Mouse (Mus musculus): Measurements from ENCODE around the gene Cog1. TPM values are rescaled to one million over a fixed set of nuclear protein-coding genes. Genes with fewer than 3 reads are reported as not detected.

The Cog1 gene
- total RNA-seq, 1 experiment = 19.1 TPM

DNA sequence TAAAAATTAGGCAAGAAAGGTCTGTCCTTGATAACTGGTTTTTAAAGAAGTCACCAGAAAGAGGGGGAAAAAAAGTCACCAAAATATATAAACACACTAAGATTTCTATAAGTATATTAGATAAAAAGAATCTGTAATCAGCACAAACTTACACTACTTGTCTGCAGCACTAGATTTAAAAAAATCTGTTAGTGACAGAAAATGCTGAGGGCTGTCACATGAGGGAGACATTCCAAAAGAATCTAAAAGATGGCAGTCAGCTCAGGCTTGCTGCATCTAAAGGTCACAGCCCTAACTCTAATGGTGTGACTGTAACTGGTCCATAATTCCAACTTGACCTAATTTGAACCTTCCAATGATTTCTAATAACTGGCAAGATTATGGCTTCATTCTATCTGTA is 33.0 kb downstream of the Cog1 start:
- in situ Hi-C loops (cut with MboI; ENCODE audit: low sequenced_read_pairs in 2 of 2, unreplicated experiment in 2 of 2) = no loop called here
- TF ChIP-seq MAFK (IDR thresholded peaks at IDR 0.05; ENCODE audit: insufficient read depth, low read depth, low read length) (no peak), CHD2 (IDR thresholded peaks at IDR 0.05; ENCODE audit: low read depth, low read length) (no peak), HCFC1 (IDR thresholded peaks at IDR 0.05; ENCODE audit: borderline replicate concordance, insufficient read depth, low read length) (no peak), ZNF384 (IDR thresholded peaks at IDR 0.05; ENCODE audit: low read depth, low read length) (no peak), ZC3H11A (IDR thresholded peaks at IDR 0.05; ENCODE audit: borderline replicate concordance, low read depth, low read length) (no peak)
- Histone ChIP-seq H3K4me1 (ENCODE audit: control insufficient read depth in 2 of 2, insufficient read depth in 2 of 2, low read length in 2 of 2, poor library complexity in 1 of 2) (peaks cover 8 to 14% of the 10 kb centered on the region in 2 experiments; a peak in 3 of 4 replicates), H3K9me3 (ENCODE audit: control insufficient read depth, insufficient read depth, low read depth, low read length) (no peaks in the 10 kb centered on the region), H3K4me3 (ENCODE audit: insufficient read depth in 1 of 2, low read depth in 1 of 2, low read length in 2 of 2, poor library complexity in 1 of 2, severe bottlenecking in 1 of 2) (peak overlapping the region in 1 of 2 experiments; percentile 95; a peak in 1 of 4 replicates), H3K36me3 (ENCODE audit: control insufficient read depth, insufficient read depth, low read length, poor library complexity, severe bottlenecking) (peaks cover 7% of the 10 kb centered on the region; the same call in 1 of the 2 replicates), H3K27ac (ENCODE audit: insufficient read depth, low read depth, low read length, poor library complexity, severe bottlenecking) (no peak overlapping the region), H3K9ac (ENCODE audit: insufficient read depth, low read depth, low read length, poor library complexity, severe bottlenecking) (no peak overlapping the region)
- no peak for DNase-seq (ENCODE audit: low read depth, low spot score)

DNA sequence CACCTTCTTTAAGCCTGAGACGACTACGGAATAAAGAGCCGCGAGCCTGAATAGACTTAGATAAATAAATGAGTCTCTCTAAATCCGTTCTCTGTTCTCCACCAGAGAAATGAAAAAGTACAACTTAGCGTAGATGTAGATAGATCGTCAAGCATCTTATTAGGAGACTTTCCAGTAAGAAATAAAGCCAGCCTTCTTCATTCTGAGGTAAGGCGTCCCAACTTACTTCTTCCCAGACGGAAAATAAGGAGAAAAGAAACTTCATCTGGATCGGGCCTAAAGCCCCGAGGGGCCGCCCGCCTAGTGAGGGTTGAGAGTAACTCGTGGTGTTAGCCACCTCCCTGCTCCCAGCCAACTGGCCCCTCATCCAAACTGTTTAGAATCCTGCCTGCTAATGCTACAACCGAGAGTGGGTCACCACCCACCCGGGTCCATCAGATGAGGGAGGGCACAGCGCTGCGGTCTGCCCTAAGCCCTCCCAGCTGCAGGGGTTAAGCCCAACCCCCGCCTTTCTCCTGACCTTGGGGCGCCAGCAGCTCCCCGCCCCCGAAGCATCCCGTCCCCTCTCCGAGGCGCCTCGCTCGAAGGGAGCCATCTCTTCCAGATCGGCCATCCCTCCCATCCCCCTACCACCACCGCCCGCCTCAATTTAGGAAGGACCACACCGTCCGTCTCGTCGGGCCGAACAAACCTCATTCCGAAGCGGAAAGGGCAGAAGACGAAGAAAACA is 34.1 kb downstream of the Cog1 start:
- H3K4me1 ChIP-seq (ENCODE audit: control insufficient read depth in 2 of 2, insufficient read depth in 2 of 2, low read length in 2 of 2, poor library complexity in 1 of 2) = peaks cover 8 to 11% of the 10 kb centered on the region in 2 experiments
- peak overlapping the region; percentile 87 to 95 for H3K4me3 ChIP-seq (ENCODE audit: insufficient read depth in 1 of 2, low read depth in 1 of 2, low read length in 2 of 2, poor library complexity in 1 of 2, severe bottlenecking in 1 of 2)
- H3K27ac ChIP-seq (ENCODE audit: insufficient read depth, low read depth, low read length, poor library complexity, severe bottlenecking) = peak overlapping the region; percentile 77
- H3K9me3 ChIP-seq (ENCODE audit: control insufficient read depth, insufficient read depth, low read depth, low read length) = no peaks in the 10 kb centered on the region
- H3K36me3 ChIP-seq (ENCODE audit: control insufficient read depth, insufficient read depth, low read length, poor library complexity, severe bottlenecking) = peaks cover 8% of the 10 kb centered on the region
- TF ChIP-seq MAFK (IDR thresholded peaks at IDR 0.05; ENCODE audit: insufficient read depth, low read depth, low read length) = no peak
- TF ChIP-seq CHD2 (IDR thresholded peaks at IDR 0.05; ENCODE audit: low read depth, low read length) = no peak
- TF ChIP-seq ZC3H11A (IDR thresholded peaks at IDR 0.05; ENCODE audit: borderline replicate concordance, low read depth, low read length) = no peak
- no peak for TF ChIP-seq ZNF384 (IDR thresholded peaks at IDR 0.05; ENCODE audit: low read depth, low read length)
- TF ChIP-seq HCFC1 (IDR thresholded peaks at IDR 0.05; ENCODE audit: borderline replicate concordance, insufficient read depth, low read length) = 0 out of 2 replicates have a peak, but pooled peaks have one; percentile 11
- peak overlapping the region; percentile 88 for H3K9ac ChIP-seq (ENCODE audit: insufficient read depth, low read depth, low read length, poor library complexity, severe bottlenecking)
- DNase-seq (ENCODE audit: low read depth, low spot score) = peak; percentile 40
- in situ Hi-C loops (cut with MboI; ENCODE audit: low sequenced_read_pairs in 2 of 2, unreplicated experiment in 2 of 2) = no loop called here

DNA sequence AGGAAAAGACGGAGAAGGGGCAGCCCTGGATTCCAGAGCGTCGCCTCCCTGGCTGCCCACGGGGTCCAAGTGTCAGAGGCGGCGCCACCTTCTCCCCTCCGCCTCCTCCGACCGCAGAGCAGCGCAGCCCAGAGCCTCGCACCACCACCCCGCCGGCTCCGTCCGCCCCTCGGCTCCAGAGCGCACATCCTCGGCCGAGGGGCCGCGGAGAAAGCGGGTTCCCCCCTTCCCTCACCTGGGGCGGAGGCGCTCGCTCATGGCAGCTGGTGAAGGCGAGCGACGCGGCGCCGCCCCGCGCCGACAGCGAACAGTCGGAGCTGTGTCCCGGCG is 34.6 kb downstream of the Cog1 start:
- Histone ChIP-seq H3K4me1 (ENCODE audit: control insufficient read depth in 2 of 2, insufficient read depth in 2 of 2, low read length in 2 of 2, poor library complexity in 1 of 2) (peaks cover 7 to 8% of the 10 kb centered on the region in 2 experiments), H3K9me3 (ENCODE audit: control insufficient read depth, insufficient read depth, low read depth, low read length) (no peaks in the 10 kb centered on the region), H3K27ac (ENCODE audit: insufficient read depth, low read depth, low read length, poor library complexity, severe bottlenecking) (peak overlapping the region; percentile 77), H3K4me3 (ENCODE audit: insufficient read depth in 1 of 2, low read depth in 1 of 2, low read length in 2 of 2, poor library complexity in 1 of 2, severe bottlenecking in 1 of 2) (peak overlapping the region; percentile 87 to 95), H3K9ac (ENCODE audit: insufficient read depth, low read depth, low read length, poor library complexity, severe bottlenecking) (peak overlapping the region; percentile 88), H3K36me3 (ENCODE audit: control insufficient read depth, insufficient read depth, low read length, poor library complexity, severe bottlenecking) (peaks cover 11% of the 10 kb centered on the region)
- in situ Hi-C loops (cut with MboI; ENCODE audit: low sequenced_read_pairs in 2 of 2, unreplicated experiment in 2 of 2) = no loop called here
- TF ChIP-seq MAFK (IDR thresholded peaks at IDR 0.05; ENCODE audit: insufficient read depth, low read depth, low read length) (no peak), HCFC1 (IDR thresholded peaks at IDR 0.05; ENCODE audit: borderline replicate concordance, insufficient read depth, low read length) (no peak)
- DNase-seq (ENCODE audit: low read depth, low spot score) = peak; percentile 30

DNA sequence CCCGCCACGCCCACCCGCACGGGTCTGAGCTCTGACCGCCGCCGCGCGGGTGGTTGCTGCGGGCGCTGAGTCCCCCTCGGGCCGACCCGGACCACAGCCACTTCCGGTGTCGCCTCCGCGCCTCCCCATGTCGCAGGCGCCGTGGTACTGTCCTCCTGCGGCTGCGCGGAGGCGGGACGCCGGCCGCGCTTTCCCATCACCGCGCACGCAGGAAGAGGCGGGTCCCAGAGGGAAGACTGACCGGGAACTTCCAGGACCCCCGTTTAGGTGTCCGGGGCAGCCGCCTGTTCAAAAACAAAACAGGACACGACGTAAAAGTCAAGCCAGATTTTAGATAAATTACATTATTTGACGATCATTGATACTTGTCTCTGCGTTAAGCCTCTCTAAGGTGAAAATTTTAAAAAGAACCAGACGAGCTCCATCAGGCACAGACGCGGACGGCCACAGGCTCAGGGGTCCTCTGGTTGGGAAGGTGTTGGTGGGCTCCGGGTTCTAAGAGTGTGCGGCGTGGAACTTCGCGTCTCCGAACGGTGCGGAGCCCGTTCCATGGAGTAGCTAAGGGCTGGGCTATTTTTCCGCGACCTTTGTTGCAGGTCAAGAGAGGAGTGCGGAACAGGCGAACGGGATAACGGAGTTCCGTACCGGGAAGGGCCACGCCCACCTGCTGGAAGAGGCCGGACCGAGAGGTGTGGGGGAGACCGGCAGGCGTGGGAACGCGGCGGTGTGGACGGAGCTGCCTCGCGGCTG is 35.2 kb downstream of the Cog1 start, which contains the start of the genes Fam104a and D11Wsu47e:
Fam104a (minus strand) TSS at position 199 of the 750 bp plus-strand sequence.
D11Wsu47e (plus strand) TSS at position 456 of the 750 bp plus-strand sequence.
- peak within 1 kb of the TSS; percentile 87 to 95 for H3K4me3 ChIP-seq (ENCODE audit: insufficient read depth in 1 of 2, low read depth in 1 of 2, low read length in 2 of 2, poor library complexity in 1 of 2, severe bottlenecking in 1 of 2)
- H3K4me1 ChIP-seq (ENCODE audit: control insufficient read depth in 2 of 2, insufficient read depth in 2 of 2, low read length in 2 of 2, poor library complexity in 1 of 2) = peaks cover 4 to 8% of the 10 kb centered on the region in 2 experiments; a peak in 3 of 4 replicates
- in situ Hi-C loops (cut with MboI; ENCODE audit: low sequenced_read_pairs in 2 of 2, unreplicated experiment in 2 of 2) = no loop called here

More for the DNA sequence above, 35.2 kb downstream of the Cog1 start, which contains the start of the genes Fam104a and D11Wsu47e:
- peaks cover 16% of the 10 kb centered on the region for H3K36me3 ChIP-seq (ENCODE audit: control insufficient read depth, insufficient read depth, low read length, poor library complexity, severe bottlenecking)
- TF ChIP-seq HCFC1 (IDR thresholded peaks at IDR 0.05; ENCODE audit: borderline replicate concordance, insufficient read depth, low read length) (peak; percentile 79), ZC3H11A (IDR thresholded peaks at IDR 0.05; ENCODE audit: borderline replicate concordance, low read depth, low read length) (no peak)
- H3K27ac ChIP-seq (ENCODE audit: insufficient read depth, low read depth, low read length, poor library complexity, severe bottlenecking) = peak within 1 kb of the TSS; percentile 77
- H3K9ac ChIP-seq (ENCODE audit: insufficient read depth, low read depth, low read length, poor library complexity, severe bottlenecking) = peak within 1 kb of the TSS; percentile 88
- H3K9me3 ChIP-seq (ENCODE audit: control insufficient read depth, insufficient read depth, low read depth, low read length) = no peaks in the 10 kb centered on the region
- peak; percentile 86 for DNase-seq (ENCODE audit: low read depth, low spot score)
